Mouse (Mus musculus) liver, postnatal 0 days (tissue): Measurements from ENCODE around the gene Pank4. TPM values are rescaled to one million over a fixed set of nuclear protein-coding genes. Genes with fewer than 3 reads are reported as not detected.
A peak's percentile ranks its signal among the peaks of the same experiment; 100 is the strongest.

Source experiments
- ATAC-seq: fragments of 200-750 bp; cut with Nextera tagmentation; 2 replicates; pipeline ENCODE4 v1.8.0; 2017; ENCODE audit warnings: mild to moderate bottlenecking, moderate library complexity
- DNase-seq: peaks from one replicate; pipeline ENCODE4 v3.0.0-alpha.2; 2016
- H3K27ac ChIP-seq: fragments of 300-500 bp; sonication (generic); 2 replicates; pipeline ENCODE4 v1.5.1; 2014; ENCODE audit warnings: antibody characterized with exemption, moderate library complexity, mild to moderate bottlenecking, low read depth
- H3K27me3 ChIP-seq: fragments of 300-500 bp; sonication (generic); 2 replicates; pipeline ENCODE4 v1.6.1; 2014; ENCODE audit warnings: low read length, control low read depth, mixed read lengths; ENCODE audit not compliant: insufficient read depth
- H3K36me3 ChIP-seq: fragments of 300-500 bp; sonication (generic); replicated peaks from 2 replicates; pipeline ENCODE4 v1.6.1; 2014; ENCODE audit warnings: mild to moderate bottlenecking, control low read depth, low read length, moderate library complexity, mixed read lengths; ENCODE audit not compliant: insufficient read depth
- H3K4me1 ChIP-seq: fragments of 300-500 bp; sonication (generic); 2 replicates; pipeline ENCODE4 v1.6.1; 2014; ENCODE audit warnings: antibody characterized with exemption, mild to moderate bottlenecking, control low read depth; ENCODE audit not compliant: insufficient read depth
- H3K4me2 ChIP-seq: fragments of 300-500 bp; sonication (generic); 2 replicates; pipeline ENCODE4 v1.6.1; 2014; ENCODE audit warnings: low read depth, mild to moderate bottlenecking, low read length, moderate library complexity, mixed read lengths
- H3K4me3 ChIP-seq: fragments of 300-500 bp; sonication (generic); 2 replicates; pipeline ENCODE4 v1.5.1; 2014; ENCODE audit warnings: low read depth, low read length
- H3K9ac ChIP-seq: fragments of 300-500 bp; sonication (generic); replicated peaks from 2 replicates; pipeline ENCODE4 v1.6.1; 2014; ENCODE audit warnings: mild to moderate bottlenecking, moderate library complexity
- H3K9me3 ChIP-seq: fragments of 300-500 bp; sonication (generic); 2 replicates; pipeline ENCODE4 v1.6.1; 2016; ENCODE audit warnings: mild to moderate bottlenecking, control low read depth, low read length, mixed read lengths
- CTCF ChIP-seq: sonication (generic); IDR thresholded peaks from 2 replicates; pipeline ENCODE4 v1.5.1; 2016; ENCODE audit warnings: antibody characterized with exemption, low read depth
- EP300 ChIP-seq: IDR thresholded peaks from 2 replicates; pipeline ENCODE4 v1.6.1; 2016; ENCODE audit warnings: antibody characterized with exemption, low read depth, mild to moderate bottlenecking
- WGBS: fragments of 180-500 bp; shearing (Covaris S2); extraction: QIAGEN DNeasy Blood & Tissue Kit; methylation state at CpG from one replicate; pipeline ENCODE4 v1.1.7; 2014; ENCODE audit not compliant: insufficient replicate concordance; 5-methylcytosine and 5-hydroxymethylcytosine counted together
- polyA plus RNA-seq: library from polyadenylated mRNA; unstranded; fragments of >200 nt; fragmentation: Nextera tagmentation; extraction: Ambion mirVana; gene quantifications from 2 replicates; pipeline ENCODE4 v1.2.1, GENCODE M21; 2015

Pank4 gene
- polyA plus RNA-seq, 1 experiment from 2014 or later, result 11.4 TPM

GRCm38 (mm10) chr4:154983767-154984166 lies 19.8 kb downstream of the Pank4 start:
- Histone ChIP-seq H3K36me3 (peaks cover 26% of the 10 kb centered on the region), H3K9me3 (no peaks in the 10 kb centered on the region), H3K4me2 (no peak overlapping the region), H3K27me3 (0 out of 2 replicates have a peak, but pooled peaks cover 4% of the 10 kb centered on the region), H3K4me1 (0 out of 2 replicates have a peak, but pooled peaks cover 2% of the 10 kb centered on the region), H3K27ac (no peak overlapping the region), H3K9ac (no peak overlapping the region), H3K4me3 (no peak overlapping the region)
- no peak for TF ChIP-seq CTCF
- TF ChIP-seq EP300, result no peak
- 37% methylated on average over 24 of the region's 24 CpGs for WGBS
- ATAC-seq (no peak), DNase-seq (no peak)

- Histone ChIP-seq H3K4me1 (0 out of 2 replicates have a peak, but pooled peaks cover 2% of the 10 kb centered on the region), H3K27ac (no peak overlapping the region), H3K9me3 (no peaks in the 10 kb centered on the region), H3K4me3 (no peak overlapping the region), H3K27me3 (0 out of 2 replicates have a peak, but pooled peaks cover 4% of the 10 kb centered on the region), H3K9ac (no peak overlapping the region), H3K4me2 (no peak overlapping the region), H3K36me3 (peaks cover 12% of the 10 kb centered on the region)
- no peak for TF ChIP-seq CTCF
- TF ChIP-seq EP300, result no peak
- no peak for DNase-seq
- WGBS, result 90% methylated on average over 5 of the region's 5 CpGs
- ATAC-seq, result no peak
Observed at GRCm38 (mm10) chr4:154985151-154985777, 21.3 kb downstream of the Pank4 start.

- Histone ChIP-seq H3K9me3 (no peaks in the 10 kb centered on the region), H3K27me3 (0 out of 2 replicates have a peak, but pooled peaks cover 4% of the 10 kb centered on the region), H3K27ac (no peak overlapping the region), H3K4me2 (no peak overlapping the region), H3K36me3 (peaks cover 3% of the 10 kb centered on the region), H3K4me3 (no peak overlapping the region), H3K9ac (0 out of 2 replicates have a peak overlapping the region, but pooled peaks have one; percentile 30), H3K4me1 (0 out of 2 replicates have a peak, but pooled peaks cover 2% of the 10 kb centered on the region)
- peak; percentile 84 for DNase-seq
- peak; percentile 47; the same call in 1 of the 2 replicates for ATAC-seq
- 19% methylated on average over 16 of the region's 17 CpGs for WGBS
- TF ChIP-seq CTCF (peak; percentile 73), EP300 (no peak)
Observed at GRCm38 (mm10) chr4:154986096-154986495, 22.2 kb downstream of the Pank4 start.

- no peak overlapping the region for H3K4me3 ChIP-seq
Observed at GRCm38 (mm10) chr4:154986750-154987149, 22.8 kb downstream of the Pank4 start.

GRCm38 (mm10) chr4:154994876-154995275 lies 31.0 kb downstream of the Pank4 start:
- 63% methylated on average over 4 of the region's 4 CpGs for WGBS
- Histone ChIP-seq H3K9me3 (no peaks in the 10 kb centered on the region), H3K36me3 (no peaks in the 10 kb centered on the region), H3K4me2 (no peak overlapping the region), H3K4me1 (no peaks in the 10 kb centered on the region), H3K27me3 (no peaks in the 10 kb centered on the region), H3K9ac (no peak overlapping the region), H3K27ac (no peak overlapping the region), H3K4me3 (no peak overlapping the region)
- DNase-seq (no peak), ATAC-seq (no peak)
- TF ChIP-seq EP300 (no peak), CTCF (no peak)

More at GRCm38 (mm10) chr4:154986750-154987149, 22.8 kb downstream of the Pank4 start:
- no peak for TF ChIP-seq CTCF
- no peak for TF ChIP-seq EP300
- H3K27me3 ChIP-seq, result 0 out of 2 replicates have a peak, but pooled peaks cover 4% of the 10 kb centered on the region
- no peak overlapping the region for H3K27ac ChIP-seq
- 0 out of 2 replicates have a peak, but pooled peaks cover 2% of the 10 kb centered on the region for H3K4me1 ChIP-seq
- H3K9ac ChIP-seq, result no peak overlapping the region
- no peak overlapping the region for H3K4me2 ChIP-seq
- ATAC-seq (no peak), DNase-seq (no peak)
- H3K36me3 ChIP-seq, result no peaks in the 10 kb centered on the region
- H3K9me3 ChIP-seq, result no peaks in the 10 kb centered on the region
- 75% methylated on average over 15 of the region's 15 CpGs for WGBS

GRCm38 (mm10) chr4:154996572-154997154 lies 32.7 kb downstream of the Pank4 start:
- Histone ChIP-seq H3K4me2 (no peak overlapping the region), H3K36me3 (no peaks in the 10 kb centered on the region), H3K4me1 (no peaks in the 10 kb centered on the region), H3K27ac (no peak overlapping the region), H3K9ac (no peak overlapping the region), H3K9me3 (no peaks in the 10 kb centered on the region), H3K4me3 (no peak overlapping the region), H3K27me3 (no peaks in the 10 kb centered on the region)
- DNase-seq (no peak), ATAC-seq (no peak)
- WGBS, result 54% methylated on average over 8 of the region's 8 CpGs
- TF ChIP-seq EP300 (no peak), CTCF (no peak)
